Mouse (Mus musculus) neural tube, embryonic 10.5 days (tissue): ENCODE measurements around the gene Mtg1.
"Not testable (repeated sequence)": the region's sequence is repeated elsewhere in the genome, so short reads cannot be mapped to it uniquely, and the experiment has no call there.

Experiments
- DNase-seq: peaks from one replicate; pipeline ENCODE4 v3.0.0-alpha.2; 2017; ENCODE audit warnings: low spot score; ENCODE audit errors: extremely low spot score

Gene Mtg1

DNA sequence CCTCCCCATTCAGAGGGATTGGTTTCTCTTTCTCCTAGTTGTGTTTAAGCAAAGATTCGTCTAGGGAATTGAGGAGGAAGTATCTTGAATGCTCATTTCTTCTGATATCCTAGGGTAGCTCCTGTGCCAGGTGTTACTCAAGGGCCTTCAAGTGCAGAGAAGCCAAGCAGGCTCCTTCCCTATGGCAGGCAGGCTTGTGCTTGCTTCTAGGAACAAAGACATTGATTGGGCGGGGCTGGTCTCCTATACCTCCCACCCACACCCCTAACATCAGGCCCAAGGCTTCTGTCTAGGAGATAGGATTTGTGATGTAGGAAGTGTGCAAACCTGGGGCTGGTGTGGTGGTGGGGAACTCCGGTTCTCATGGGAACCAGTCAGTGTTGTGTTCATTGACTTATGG lies 10.4 kb upstream of the Mtg1 start:
- DNase-seq = no peak

- DNase-seq = no peak
Observed at GRCm38 (mm10) chr7:140127911-140128310, 9.5 kb upstream of the Mtg1 start.

- not testable (repeated sequence) for DNase-seq
Observed at GRCm38 (mm10) chr7:140132184-140132583, 5.2 kb upstream of the Mtg1 start.

DNA sequence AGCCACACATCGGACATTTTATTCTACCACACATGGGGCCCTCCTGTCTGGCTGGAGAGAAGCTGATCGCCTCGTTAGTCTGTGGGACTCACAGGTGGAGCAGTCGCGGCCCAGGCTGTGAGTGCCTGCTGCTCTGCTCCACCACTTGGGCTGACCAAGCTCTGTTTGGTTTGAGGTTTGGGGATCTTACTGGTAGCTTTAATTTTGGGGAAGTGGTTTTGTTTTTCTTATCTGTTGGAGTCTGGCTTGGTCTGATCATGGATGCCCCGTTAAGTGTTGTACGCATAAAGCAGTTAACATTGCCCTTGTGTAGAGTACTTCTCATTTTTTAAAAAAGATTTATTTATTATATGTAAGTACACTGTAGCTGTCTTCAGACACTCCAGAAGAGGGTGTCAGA lies 3.3 kb upstream of the Mtg1 start:
- DNase-seq = not testable (repeated sequence)

DNA sequence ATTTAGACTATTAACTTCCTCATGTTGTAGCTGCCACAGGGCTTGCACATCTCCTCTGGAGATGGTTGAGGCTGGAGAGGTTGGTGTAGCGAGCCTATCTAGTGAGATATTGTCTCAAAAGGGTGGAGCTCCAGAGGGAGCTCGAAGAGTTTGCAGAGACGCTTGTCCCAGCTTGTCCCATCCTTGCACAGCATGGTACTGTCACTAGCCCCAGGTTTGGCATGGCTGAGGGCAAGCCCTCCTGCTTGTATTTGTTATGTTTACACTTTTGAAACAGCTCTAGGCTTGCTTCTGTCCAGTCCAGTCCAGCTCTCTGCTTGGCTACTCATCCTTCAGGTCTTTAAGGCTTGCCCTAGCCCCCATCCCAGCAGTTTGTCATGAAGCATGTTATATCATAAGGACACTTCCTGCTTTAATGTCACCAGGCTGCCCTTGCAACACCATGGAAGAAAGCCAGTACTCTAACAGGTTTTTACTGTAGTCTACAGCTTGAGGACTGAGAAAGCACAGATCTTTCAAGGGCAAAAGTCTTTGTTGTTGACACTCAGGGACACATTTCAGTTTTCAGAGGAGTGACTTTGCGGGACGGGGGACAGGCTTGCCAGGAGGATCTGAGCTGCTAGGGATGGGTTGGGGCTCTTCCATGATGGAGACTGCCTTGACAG lies 2.1 kb upstream of the Mtg1 start:
- no peak for DNase-seq

GRCm38 (mm10) chr7:140138021-140138310 lies 602 bp downstream of the Mtg1 start:
- no peak for DNase-seq

- DNase-seq = peak; percentile 46
Observed at GRCm38 (mm10) chr7:140141350-140141749, 4.0 kb downstream of the Mtg1 start.

- no peak for DNase-seq
Observed at GRCm38 (mm10) chr7:140144550-140144949, 7.2 kb downstream of the Mtg1 start.

DNA sequence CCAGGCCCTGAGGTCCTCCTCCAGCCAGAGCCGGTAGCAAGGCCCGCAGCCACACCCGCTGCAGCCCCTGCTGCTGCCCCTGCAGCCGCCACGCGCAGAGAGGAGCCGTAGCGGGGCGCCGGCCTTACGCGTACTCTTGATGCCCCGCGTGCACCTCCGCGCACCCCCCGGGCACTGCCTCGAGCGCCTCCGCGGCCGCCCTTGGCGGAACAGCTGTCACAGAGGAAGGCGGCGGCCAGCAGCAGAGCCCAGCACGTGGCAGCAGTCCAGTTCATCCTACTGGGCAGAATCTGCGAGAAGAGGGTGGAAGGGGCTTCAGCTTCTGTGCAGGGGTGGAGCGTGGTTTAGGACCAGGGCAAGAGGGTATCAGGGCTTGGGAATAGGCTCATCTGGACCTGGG lies 16.0 kb downstream of the Mtg1 start:
- peak; percentile 37 for DNase-seq

GRCm38 (mm10) chr7:140153829-140154217 lies 16.5 kb downstream of the Mtg1 start:
- no peak for DNase-seq

DNA sequence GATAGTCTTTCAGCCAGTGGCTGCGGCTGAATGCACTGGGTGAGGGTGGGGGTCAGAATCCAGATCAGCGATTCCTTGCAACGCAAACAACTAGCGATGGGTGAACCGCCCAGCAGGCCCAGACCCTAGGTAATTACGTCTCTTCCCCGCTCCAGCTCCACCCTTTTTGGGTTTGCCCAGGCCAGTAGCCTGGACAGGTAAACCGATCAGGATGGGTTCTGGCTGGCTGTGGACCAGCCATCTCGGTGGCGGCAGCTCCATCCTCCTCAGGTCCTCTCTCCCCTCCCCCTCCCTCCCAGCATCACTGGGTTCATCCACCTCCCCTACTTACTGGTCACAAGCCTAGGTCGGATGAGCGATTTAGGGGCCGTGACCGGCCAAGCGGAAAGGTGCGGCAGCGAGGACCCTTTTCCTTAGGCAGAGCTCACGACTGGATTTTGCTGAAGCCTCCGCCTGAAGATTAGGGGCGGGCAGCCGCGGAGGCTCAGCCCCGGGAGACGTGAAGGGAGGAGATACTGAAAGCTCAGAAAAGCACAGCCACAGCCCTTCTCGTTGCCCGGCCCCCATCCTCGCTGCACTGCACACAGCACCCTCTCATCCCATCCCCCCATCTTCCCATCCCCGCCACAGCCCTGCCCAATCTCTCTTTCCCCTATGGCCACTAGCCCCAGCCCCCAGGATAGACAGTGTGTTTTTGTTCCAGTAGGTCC lies 17.0 kb downstream of the Mtg1 start, which contains the start of gene Sprn:
Gene Sprn, minus strand, starts transcription at position 660 of the 710 bp plus-strand sequence.
- DNase-seq = peak; percentile 26

GRCm38 (mm10) chr7:140160363-140160762 lies 23.0 kb downstream of the Mtg1 start:
- no peak for DNase-seq

DNA sequence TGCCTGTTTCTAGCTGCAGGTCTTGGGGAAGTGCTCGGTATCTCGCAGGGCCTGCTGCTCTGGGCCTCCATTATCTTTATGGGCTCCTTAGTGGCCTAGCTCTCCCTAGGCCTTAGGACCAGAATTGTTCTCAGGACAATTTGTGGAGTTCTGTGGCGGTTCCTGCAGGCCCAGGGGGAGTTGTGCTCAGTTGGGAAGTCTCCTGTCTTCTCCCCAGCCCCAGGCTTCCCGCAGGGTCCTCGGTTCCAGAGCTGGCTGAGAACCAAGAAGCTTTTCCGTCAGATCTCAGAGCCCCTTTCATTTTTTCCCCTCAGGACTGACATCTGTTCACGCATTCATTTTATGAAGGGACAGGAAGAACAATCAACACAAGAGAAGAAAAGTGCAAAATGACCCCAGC lies 27.3 kb downstream of the Mtg1 start, which contains the start of gene Olfr522:
Gene Olfr522, minus strand, starts transcription at position 101 of the 400 bp plus-strand sequence.
- DNase-seq = no peak

DNA sequence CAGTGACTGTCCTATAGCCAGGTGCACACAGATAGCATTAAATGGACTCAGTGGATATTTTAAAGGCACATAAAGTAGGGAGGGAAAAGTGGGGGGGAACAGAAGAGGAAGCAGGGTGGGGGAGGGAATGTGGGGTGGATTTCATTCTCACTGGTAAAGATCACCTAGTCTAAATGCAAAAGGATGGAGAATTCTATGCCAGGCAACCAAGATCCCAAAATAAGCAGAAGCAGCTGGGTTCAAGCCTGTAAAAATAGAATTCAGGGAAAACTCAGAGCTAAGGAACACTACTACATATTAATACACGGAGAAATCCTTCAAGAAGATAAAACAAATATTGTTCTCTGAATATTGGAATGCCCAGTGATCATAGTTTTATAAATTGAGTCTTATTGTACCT lies 30.6 kb downstream of the Mtg1 start:
- DNase-seq = no peak

DNA sequence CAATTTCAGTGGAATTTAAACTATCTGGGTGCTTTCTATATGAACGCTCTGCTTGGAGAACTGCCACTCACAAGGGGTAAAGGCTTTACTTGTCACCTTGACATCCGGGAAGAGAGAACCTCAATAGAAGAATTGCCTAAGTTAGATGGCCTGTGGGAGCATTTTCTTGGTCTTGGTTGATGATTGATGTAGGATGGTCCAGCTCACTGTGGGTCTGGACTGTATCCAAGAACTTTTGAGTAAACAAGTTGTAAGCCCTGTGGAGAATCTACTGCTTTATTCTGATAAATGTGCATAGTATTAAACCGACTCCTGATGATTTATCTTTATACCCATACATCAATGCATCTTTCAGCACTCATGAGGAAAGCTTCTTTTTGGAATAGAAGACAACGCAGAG lies 32.0 kb downstream of the Mtg1 start:
- DNase-seq = no peak

DNA sequence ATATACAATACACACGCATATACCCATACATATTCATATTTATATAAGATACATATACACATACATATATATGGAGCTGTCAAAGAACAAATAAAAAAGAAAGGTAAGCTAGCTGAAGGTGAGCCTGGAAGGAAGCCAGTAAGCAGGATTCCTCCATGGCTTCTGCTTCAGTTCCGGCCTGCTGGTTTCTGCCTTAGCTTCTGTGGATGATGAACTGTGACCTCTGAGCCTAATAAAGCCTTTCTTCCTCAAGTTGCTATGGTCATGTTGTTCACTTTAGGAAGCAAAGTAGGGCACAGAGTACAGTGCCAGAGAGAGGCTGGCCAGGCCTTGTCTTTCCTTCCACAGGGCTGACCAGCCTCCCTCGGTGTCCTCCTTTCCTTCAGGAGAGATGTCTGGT lies 33.5 kb downstream of the Mtg1 start:
- DNase-seq = no peak

DNA sequence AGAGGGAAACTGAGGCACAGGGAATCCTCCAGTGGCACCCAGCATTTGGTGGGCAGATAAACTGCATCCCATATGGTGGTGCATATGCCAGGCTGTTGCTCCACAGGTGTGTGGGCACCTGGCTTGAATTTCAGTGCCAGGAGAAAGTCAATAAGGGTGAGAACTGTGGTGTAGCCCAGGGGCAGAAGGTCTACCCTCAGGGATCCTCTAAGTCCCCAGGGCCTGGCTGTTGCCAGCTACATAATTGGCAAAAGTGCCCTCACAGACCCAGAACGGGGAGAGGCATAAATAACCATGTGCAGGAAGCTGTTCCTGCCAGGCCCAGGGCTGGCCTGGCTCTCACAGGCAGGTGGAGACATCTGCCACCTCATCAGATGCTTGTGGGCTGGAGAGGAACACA lies 35.6 kb downstream of the Mtg1 start, which contains the start of gene Olfr523:
Gene Olfr523, plus strand, starts transcription at position 282 of the 400 bp plus-strand sequence.
- DNase-seq = no peak

- DNase-seq = no peak
Observed at GRCm38 (mm10) chr7:140179176-140179575, 41.8 kb downstream of the Mtg1 start.

DNA sequence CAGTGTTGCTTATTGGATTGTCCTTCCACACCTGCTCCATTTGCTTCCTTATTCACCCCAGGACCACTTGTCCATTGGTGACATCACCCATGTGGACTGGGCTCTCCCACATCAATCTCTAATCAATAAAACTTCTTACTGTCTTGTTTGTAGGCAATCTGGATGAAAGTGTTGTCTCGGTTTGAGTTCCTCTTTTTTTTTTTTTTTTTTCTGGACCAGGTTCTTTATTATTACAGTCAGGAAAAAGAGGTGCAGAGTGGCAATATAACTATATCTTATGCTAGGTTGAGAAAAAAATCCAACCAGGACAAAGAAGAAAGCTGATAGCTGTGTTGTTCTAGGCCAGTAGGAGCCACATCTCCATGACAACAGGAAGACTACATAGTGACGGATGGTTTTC lies 43.3 kb downstream of the Mtg1 start:
- no peak for DNase-seq

DNA sequence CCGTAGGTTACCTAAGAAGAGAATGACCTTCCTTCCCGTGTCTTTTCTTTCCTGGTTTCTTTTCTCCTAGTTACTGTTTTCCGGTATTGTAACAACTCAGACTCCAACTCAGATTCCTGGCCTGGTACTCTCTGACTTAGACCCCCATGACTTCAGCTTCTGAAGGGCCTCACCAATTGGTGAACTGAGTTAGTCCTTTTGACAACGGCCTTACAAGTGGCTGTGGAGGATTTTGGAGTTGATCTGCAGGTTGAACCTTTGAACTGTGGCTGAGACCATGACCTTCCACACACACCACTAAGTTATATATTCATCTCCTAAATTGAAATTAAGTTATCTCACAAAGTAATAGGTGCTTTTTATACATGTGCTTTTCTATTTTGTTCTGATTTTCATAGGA lies 46.8 kb downstream of the Mtg1 start:
- DNase-seq = no peak

- DNase-seq = no peak
Observed at GRCm38 (mm10) chr7:140186646-140187620, 49.6 kb downstream of the Mtg1 start.
